Mouse (Mus musculus): ENCODE results near the gene Ppfibp1. TPM values are rescaled to one million over a fixed set of nuclear protein-coding genes. Genes with fewer than 3 reads are reported as not detected.

Ppfibp1 gene
- 3.4 and 4.8 TPM in 2 replicates for polyA plus RNA-seq (2012; rRNA removed)

GRCm38 (mm10) chr6:146887958-146888659 lies at the start of gene Ppfibp1:
Ppfibp1 (plus strand) TSS chr6:146888487.

GRCm38 (mm10) chr6:146850050-146850449 lies 38.2 kb upstream of the Ppfibp1 start, which contains the start of gene Smco2:
Smco2 (plus strand) TSS chr6:146850104.

GRCm38 (mm10) chr6:146954258-146954657 lies 66.0 kb downstream of the Ppfibp1 start, which contains the start of gene 1700034J05Rik:
1700034J05Rik (minus strand) TSS chr6:146954422.

GRCm38 (mm10) chr6:147032303-147032925 lies 144.1 kb downstream of the Ppfibp1 start, which contains the start of gene Rep15:
Rep15 (plus strand) TSS chr6:147032584.

GRCm38 (mm10) chr6:147042291-147043290 lies 154.3 kb downstream of the Ppfibp1 start, which contains the start of gene Mrps35:
Mrps35 (plus strand) TSS chr6:147042764.

Other genes with a start within 250 kb of the Ppfibp1 start
- gene Med21, start 245.9 kb upstream of the Ppfibp1 start, polyA plus RNA-seq (2012; rRNA removed): 4.6 and 6.1 TPM in 2 replicates
- gene Tm7sf3, start 245.7 kb upstream of the Ppfibp1 start, polyA plus RNA-seq (2012; rRNA removed): 5.1 and 5.7 TPM in 2 replicates
- gene Stk38l, start 163.5 kb upstream of the Ppfibp1 start, polyA plus RNA-seq (2012; rRNA removed): 1.2 and 1.4 TPM in 2 replicates
- gene Arntl2, start 92.4 kb upstream of the Ppfibp1 start, polyA plus RNA-seq (2012; rRNA removed): 4.5 and 5.9 TPM in 2 replicates
- not detected in 2 replicates for gene Smco2, start 38.4 kb upstream of the Ppfibp1 start, polyA plus RNA-seq (2012; rRNA removed)
- gene 1700034J05Rik, start 65.9 kb downstream of the Ppfibp1 start, polyA plus RNA-seq (2012; rRNA removed): not detected in 2 replicates
- gene Rep15, start 144.1 kb downstream of the Ppfibp1 start, polyA plus RNA-seq (2012; rRNA removed): 8.3 and 10.0 TPM in 2 replicates
- gene Mrps35, start 154.3 kb downstream of the Ppfibp1 start, polyA plus RNA-seq (2012; rRNA removed): 2.8 and 5.3 TPM in 2 replicates
- 0.73 and 1.2 TPM in 2 replicates for gene Mansc4, start 198.5 kb downstream of the Ppfibp1 start, polyA plus RNA-seq (2012; rRNA removed)
- 2.6 and 3.5 TPM in 2 replicates for gene Klhl42, start 202.9 kb downstream of the Ppfibp1 start, polyA plus RNA-seq (2012; rRNA removed)